Mouse (Mus musculus): ENCODE results near the gene Adam29. TPM values are rescaled to one million over a fixed set of nuclear protein-coding genes. Genes with fewer than 3 reads are reported as not detected.

Adam29 gene
- not detected in 2 replicates for polyA plus RNA-seq (2015; fragmentation: Nextera tagmentation; extraction: Ambion mirVana)

GRCm38 (mm10) chr8:55906848-55907247 lies at the start of gene Adam29:
TSS of gene Adam29 (minus strand) at chr8:55906948.
- H3K4me1 ChIP-seq (replicated peaks) = no peaks in the 10 kb centered on the region
- H3K36me3 ChIP-seq = no peaks in the 10 kb centered on the region
- no peak within 1 kb of the TSS for H3K27ac ChIP-seq (replicated peaks)
- H3K4me3 ChIP-seq = no peak within 1 kb of the TSS
- 76% methylated on average over 1 of the region's 1 CpGs for WGBS
- H3K9ac ChIP-seq = no peak within 1 kb of the TSS
- no peaks in the 10 kb centered on the region for H3K27me3 ChIP-seq
- H3K4me2 ChIP-seq = no peak within 1 kb of the TSS
- no peaks in the 10 kb centered on the region for H3K9me3 ChIP-seq
- ATAC-seq (ENCODE audit: low read depth) = no peak

- WGBS = under 1% methylated on average over 8 of the region's 8 CpGs
- H3K4me1 ChIP-seq (replicated peaks) = peaks cover 14% of the 10 kb centered on the region
- no peaks in the 10 kb centered on the region for H3K9me3 ChIP-seq
- H3K27ac ChIP-seq (replicated peaks) = no peak overlapping the region
- no peaks in the 10 kb centered on the region for H3K27me3 ChIP-seq
- H3K4me2 ChIP-seq = peak overlapping the region; percentile 68
- no peaks in the 10 kb centered on the region for H3K36me3 ChIP-seq
- ATAC-seq (ENCODE audit: low read depth) = peak; percentile 92
- H3K4me3 ChIP-seq = peak overlapping the region; percentile 38
- peak overlapping the region; percentile 31; the same call in 1 of the 2 replicates for H3K9ac ChIP-seq
Measured at GRCm38 (mm10) chr8:55940526-55940880, 33.8 kb upstream of the Adam29 start.

GRCm38 (mm10) chr8:55939870-55940525 lies 33.2 kb upstream of the Adam29 start, which contains the start of gene Glra3:
TSS of gene Glra3 (plus strand) at chr8:55940460.
- no peaks in the 10 kb centered on the region for H3K36me3 ChIP-seq
- no peak within 1 kb of the TSS for H3K27ac ChIP-seq (replicated peaks)
- peak; percentile 98 for ATAC-seq (ENCODE audit: low read depth)
- 9% methylated on average over 11 of the region's 11 CpGs for WGBS
- H3K4me1 ChIP-seq (replicated peaks) = peaks cover 14% of the 10 kb centered on the region
- no peaks in the 10 kb centered on the region for H3K9me3 ChIP-seq
- no peaks in the 10 kb centered on the region for H3K27me3 ChIP-seq
- peak within 1 kb of the TSS; percentile 68 for H3K4me2 ChIP-seq
- peak within 1 kb of the TSS; percentile 31 for H3K9ac ChIP-seq
- peak within 1 kb of the TSS; percentile 38 for H3K4me3 ChIP-seq

Other genes with a start within 250 kb of the Adam29 start
- 0.37 and 0.66 TPM in 2 replicates for gene Glra3, start 33.5 kb upstream of the Adam29 start, polyA plus RNA-seq (2015; fragmentation: Nextera tagmentation; extraction: Ambion mirVana)